Mouse (Mus musculus) MEL (cell line): ENCODE measurements around the gene Hvcn1. TPM values are rescaled to one million over a fixed set of nuclear protein-coding genes. Genes with fewer than 3 reads are reported as not detected.

Source experiments
- DNase-seq: peaks from one replicate; pipeline ENCODE4 v3.0.0; 2011; ENCODE audit warnings: low read depth, low spot score
- H3K27ac ChIP-seq: 2 replicates; pipeline ENCODE4 v1.5.1; 2012; ENCODE audit warnings: low read depth, mild to moderate bottlenecking, control low read depth, low read length, moderate library complexity; ENCODE audit not compliant: control insufficient read depth
- H3K27me3 ChIP-seq, 2 experiments: fragments of 150-350 bp in 1 of 2; sonication (generic) in 1 of 2; 2 replicates each; pipeline ENCODE4 v1.6.1; 2012; ENCODE audit warnings: low read length in 2 of 2, mild to moderate bottlenecking in 2 of 2, improper control_type of control experiment in 1 of 2, moderate library complexity in 1 of 2; ENCODE audit not compliant: insufficient read depth in 2 of 2, control insufficient read depth in 1 of 2
- H3K36me3 ChIP-seq, 2 experiments: 2 replicates each; pipeline ENCODE4 v1.6.1; 2012 to 2014; ENCODE audit warnings: low read length in 2 of 2, improper control_type of control experiment in 1 of 2, inconsistent platforms in 1 of 2, mild to moderate bottlenecking in 1 of 2; ENCODE audit not compliant: insufficient read depth in 2 of 2, control insufficient read depth in 1 of 2
- H3K4me1 ChIP-seq, 2 experiments: fragments of 150-350 bp in 1 of 2; sonication (generic) in 1 of 2; 2 replicates each; pipeline ENCODE4 v1.6.1; 2012; ENCODE audit warnings: low read length in 2 of 2, improper control_type of control experiment in 1 of 2, mild to moderate bottlenecking in 1 of 2; ENCODE audit not compliant: insufficient read depth in 2 of 2, control insufficient read depth in 1 of 2
- H3K4me3 ChIP-seq, 2 experiments: fragments of 150-350 bp in 1 of 2; sonication (generic) in 1 of 2; 2 replicates each; pipeline ENCODE4 v1.5.1; 2012; ENCODE audit warnings: low read depth in 2 of 2, low read length in 2 of 2, mild to moderate bottlenecking in 2 of 2, moderate library complexity in 2 of 2, control low read depth in 1 of 2, improper control_type of control experiment in 1 of 2; ENCODE audit not compliant: control insufficient read depth in 1 of 2, insufficient read depth in 1 of 2
- H3K79me2 ChIP-seq: 2 replicates; pipeline ENCODE4 v1.6.1; 2012; ENCODE audit warnings: mild to moderate bottlenecking, low read length, moderate library complexity; ENCODE audit not compliant: control insufficient read depth, poor library complexity, insufficient read depth
- H3K9ac ChIP-seq: 2 replicates; pipeline ENCODE4 v1.6.1; 2012; ENCODE audit warnings: low read depth, mild to moderate bottlenecking, control low read depth, low read length, moderate library complexity; ENCODE audit not compliant: control insufficient read depth, poor library complexity, severe bottlenecking
- H3K9me3 ChIP-seq: fragments of 150-350 bp; sonication (generic); replicated peaks from 2 replicates; pipeline ENCODE4 v1.6.1; 2012; ENCODE audit warnings: mild to moderate bottlenecking, low read length, improper control_type of control experiment, moderate library complexity; ENCODE audit not compliant: insufficient read depth
- BHLHE40 ChIP-seq: IDR thresholded peaks from 2 replicates; pipeline ENCODE4 v1.6.1; 2012; ENCODE audit warnings: low read depth, mild to moderate bottlenecking, inconsistent platforms, low read length, improper control_type of control experiment, borderline replicate concordance
- CTCF ChIP-seq, 3 experiments: IDR thresholded peaks in 2 of 3; conservative IDR thresholded peaks in 1 of 3; 2 replicates each; pipeline ENCODE4 v1.5.1; 2011 to 2012; ENCODE audit warnings: low read length in 3 of 3, low read depth in 2 of 3, mild to moderate bottlenecking in 2 of 3, improper control_type of control experiment in 1 of 3, inconsistent platforms in 1 of 3, mixed read lengths in 1 of 3, moderate library complexity in 1 of 3; ENCODE audit not compliant: control insufficient read depth in 1 of 3, insufficient read depth in 1 of 3, poor library complexity in 1 of 3, severe bottlenecking in 1 of 3
- EP300 ChIP-seq, 2 experiments: IDR thresholded peaks; 2 replicates each; pipeline ENCODE4 v1.6.1; 2011; ENCODE audit warnings: improper control_type of control experiment in 2 of 2, low read length in 2 of 2, low read depth in 1 of 2, mild to moderate bottlenecking in 1 of 2
- HCFC1 ChIP-seq: IDR thresholded peaks from 2 replicates; pipeline ENCODE4 v1.6.1; 2012; ENCODE audit warnings: low read depth, mild to moderate bottlenecking, inconsistent platforms, low read length, improper control_type of control experiment, moderate library complexity
- MAFK ChIP-seq: IDR thresholded peaks from 2 replicates; pipeline ENCODE4 v1.6.1; 2011; ENCODE audit warnings: low read depth, mild to moderate bottlenecking, low read length, improper control_type of control experiment, borderline replicate concordance
- MAX ChIP-seq: IDR thresholded peaks from 2 replicates; pipeline ENCODE4 v1.6.1; 2011; ENCODE audit warnings: low read length, improper control_type of control experiment
- MAZ ChIP-seq: IDR thresholded peaks from 2 replicates; pipeline ENCODE4 v1.6.1; 2012; ENCODE audit warnings: low read depth, mild to moderate bottlenecking, inconsistent platforms, low read length, improper control_type of control experiment
- MEF2A ChIP-seq: IDR thresholded peaks from 2 replicates; pipeline ENCODE4 v1.6.1; 2014; ENCODE audit warnings: low read depth, mild to moderate bottlenecking, inconsistent platforms, low read length, improper control_type of control experiment; ENCODE audit not compliant: poor library complexity, insufficient replicate concordance, severe bottlenecking; ENCODE audit errors: extremely low read depth
- MXI1 ChIP-seq: IDR thresholded peaks from 2 replicates; pipeline ENCODE4 v1.6.1; 2011; ENCODE audit warnings: mild to moderate bottlenecking, low read depth, low read length, improper control_type of control experiment
- MYC ChIP-seq: IDR thresholded peaks from 2 replicates; pipeline ENCODE4 v1.6.1; 2011; ENCODE audit warnings: low read depth, mild to moderate bottlenecking, low read length, improper control_type of control experiment, moderate library complexity
- NRF1 ChIP-seq: IDR thresholded peaks from 2 replicates; pipeline ENCODE4 v1.6.1; 2014; ENCODE audit warnings: low read depth, mild to moderate bottlenecking, inconsistent platforms, low read length, improper control_type of control experiment, moderate library complexity; ENCODE audit not compliant: poor library complexity, insufficient read depth, severe bottlenecking
- POLR2A ChIP-seq, 2 experiments: IDR thresholded peaks; 2 replicates each; pipeline ENCODE4 v1.6.1; 2011 to 2012; ENCODE audit warnings: low read length in 2 of 2, mild to moderate bottlenecking in 2 of 2, control low read depth in 1 of 2, improper control_type of control experiment in 1 of 2, low read depth in 1 of 2, moderate library complexity in 1 of 2; ENCODE audit not compliant: control insufficient read depth in 1 of 2, insufficient read depth in 1 of 2, poor library complexity in 1 of 2
- POLR2AphosphoS2 ChIP-seq: IDR thresholded peaks from 2 replicates; pipeline ENCODE4 v1.6.1; 2011; ENCODE audit warnings: low read length, improper control_type of control experiment
- RAD21 ChIP-seq: IDR thresholded peaks from 2 replicates; pipeline ENCODE4 v1.6.1; 2011; ENCODE audit warnings: mild to moderate bottlenecking, low read depth, low read length, improper control_type of control experiment
- SMC3 ChIP-seq: IDR thresholded peaks from 2 replicates; pipeline ENCODE4 v1.6.1; 2011; ENCODE audit warnings: low read depth, low read length, improper control_type of control experiment
- TAL1 ChIP-seq: IDR thresholded peaks from 2 replicates; pipeline ENCODE4 v1.6.1; 2012; ENCODE audit warnings: mild to moderate bottlenecking, inconsistent platforms, low read length, moderate library complexity, mixed read lengths
- USF1 ChIP-seq: IDR thresholded peaks from 2 replicates; pipeline ENCODE4 v1.6.1; 2014; ENCODE audit warnings: low read depth, mild to moderate bottlenecking, inconsistent platforms, low read length, improper control_type of control experiment, moderate library complexity
- ZC3H11A ChIP-seq: IDR thresholded peaks from 2 replicates; pipeline ENCODE4 v1.6.1; 2012; ENCODE audit warnings: low read depth, mild to moderate bottlenecking, inconsistent platforms, low read length, improper control_type of control experiment
- ZNF384 ChIP-seq: IDR thresholded peaks from 2 replicates; pipeline ENCODE4 v1.6.1; 2012; ENCODE audit warnings: low read depth, mild to moderate bottlenecking, inconsistent platforms, low read length, improper control_type of control experiment
- polyA plus RNA-seq, 2 experiments: library from polyadenylated mRNA; stranded (reverse) in 1 of 2; unstranded in 1 of 2; fragments of >175 nt in 1 of 2; fragments of >200 nt in 1 of 2; gene quantifications; 2 replicates each; pipeline versions ENCODE4 v1.2.1 to v1.2.4; 2012; ENCODE audit warnings: low replicate concordance in 2 of 2, low read depth in 1 of 2; ENCODE audit not compliant: insufficient read length in 2 of 2, insufficient read depth in 1 of 2, missing spikeins in 1 of 2
- total RNA-seq: library from RNA; depleted of rRNA; stranded (reverse); fragments of 300-350 nt; gene quantifications from 2 replicates; pipeline ENCODE4 v1.2.3, GENCODE M21; 2012

The Hvcn1 gene
- total and polyA plus RNA-seq, 3 experiments, result 8.4 to 13.5 TPM; not detected in 1

DNA sequence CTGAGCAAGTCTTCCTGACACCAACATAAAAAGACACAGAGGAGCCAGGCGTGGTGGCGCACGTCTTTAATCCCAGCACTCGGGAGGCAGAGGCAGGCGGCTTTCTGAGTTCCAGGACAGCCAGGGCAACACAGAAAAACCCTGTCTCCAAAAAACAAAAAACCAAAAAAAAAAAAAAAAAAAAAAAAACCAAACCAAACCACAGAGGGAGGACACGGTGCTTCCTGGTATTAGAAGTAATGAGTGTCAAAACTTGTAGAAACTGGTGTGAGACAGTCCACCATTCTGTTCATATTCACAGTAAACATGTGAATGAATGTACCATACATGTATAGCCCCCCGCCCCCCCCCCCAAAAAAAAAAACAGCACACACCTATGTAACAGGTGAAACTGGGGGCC, 30.6 kb upstream of the Hvcn1 start:
- H3K9me3 ChIP-seq, result no peaks in the 10 kb centered on the region
- TF ChIP-seq MXI1 (no peak), USF1 (no peak), ZNF384 (peak; percentile 72), POLR2AphosphoS2 (0 out of 2 replicates have a peak, but pooled peaks have one; percentile 3)
- TF ChIP-seq, all 39 proteins: peak for 2
- Histone ChIP-seq H3K4me1 (peaks cover 0 to 8% of the 10 kb centered on the region in 2 experiments; a peak in 1 of 4 replicates), H3K9ac (no peak overlapping the region), H3K4me3 (no peak overlapping the region), H3K36me3 (peaks cover 9 to 17% of the 10 kb centered on the region in 2 experiments), H3K27me3 (no peaks in the 10 kb centered on the region), H3K79me2 (no peaks in the 10 kb centered on the region), H3K27ac (no peak overlapping the region)
- no peak for DNase-seq

DNA sequence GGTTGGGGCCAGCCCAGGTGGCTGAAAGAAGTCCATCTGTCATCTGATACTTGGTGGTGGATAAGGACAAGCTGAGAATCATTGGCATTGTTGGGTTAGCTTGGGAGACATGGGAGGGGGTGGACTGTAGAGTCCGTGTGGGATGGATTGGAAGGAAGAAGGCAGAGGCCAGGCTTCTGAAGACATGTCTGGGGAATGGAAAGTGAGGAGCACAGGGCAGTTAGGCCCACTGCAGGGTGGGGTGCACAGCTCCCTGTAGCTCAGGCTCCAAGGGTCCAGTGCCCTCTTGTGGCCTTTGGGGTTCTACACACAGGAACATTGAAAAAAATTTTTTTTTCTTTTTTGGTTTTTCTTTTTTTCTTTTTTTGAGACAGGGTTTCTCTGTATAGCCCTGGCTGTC, 30.2 kb upstream of the Hvcn1 start:
- no peak overlapping the region for H3K27ac ChIP-seq
- TF ChIP-seq MAX, result no peak
- no peak for TF ChIP-seq BHLHE40
- TF ChIP-seq MYC, result no peak
- TF ChIP-seq SMC3, result peak; percentile 57
- peak; percentile 50 for TF ChIP-seq RAD21
- peak; percentile 24; the same call in 1 of the 2 replicates for TF ChIP-seq ZC3H11A
- no peak for TF ChIP-seq MAFK
- TF ChIP-seq POLR2AphosphoS2, result 0 out of 2 replicates have a peak, but pooled peaks have one; percentile 41
- peak in 1 of 2 experiments; percentile 24; a peak in 1 of 4 replicates for TF ChIP-seq POLR2A (IDR thresholded peaks at IDR 0.05; ENCODE audit: control insufficient read depth in 1 of 2, insufficient read depth in 1 of 2, low read depth in 1 of 2, low read length in 2 of 2, poor library complexity in 1 of 2)
- TF ChIP-seq EP300 (IDR thresholded peaks at IDR 0.05; ENCODE audit: low read depth in 1 of 2, low read length in 2 of 2), result no peak
- TF ChIP-seq CTCF (IDR thresholded peaks at IDR 0.05 in 2 of 3, conservative IDR thresholded peaks at IDR 0.05 in 1 of 3; ENCODE audit: control insufficient read depth in 1 of 3, insufficient read depth in 1 of 3, low read depth in 2 of 3, low read length in 3 of 3, poor library complexity in 1 of 3, severe bottlenecking in 1 of 3), result peak; percentile 49 to 73 (median 69)
- TF ChIP-seq HCFC1, result no peak
- TF ChIP-seq MAZ, result 0 out of 2 replicates have a peak, but pooled peaks have one; percentile 22
- no peak for TF ChIP-seq MEF2A
- TF ChIP-seq ZNF384, result peak; percentile 88
- no peak for TF ChIP-seq TAL1
- TF ChIP-seq NRF1, result no peak
- H3K27me3 ChIP-seq, result no peaks in the 10 kb centered on the region
- H3K4me1 ChIP-seq, result peaks cover 0 to 8% of the 10 kb centered on the region in 2 experiments; a peak in 1 of 4 replicates
- H3K9ac ChIP-seq, result no peak overlapping the region
- H3K36me3 ChIP-seq, result peaks cover 9 to 12% of the 10 kb centered on the region in 2 experiments
- no peaks in the 10 kb centered on the region for H3K79me2 ChIP-seq
- H3K4me3 ChIP-seq, result no peak overlapping the region
- peak; percentile 79 for DNase-seq
- no peaks in the 10 kb centered on the region for H3K9me3 ChIP-seq
